Mouse (Mus musculus) stomach, embryonic 14.5 days (tissue): ENCODE results near the gene Fam222a. TPM values are rescaled to one million over a fixed set of nuclear protein-coding genes. Genes with fewer than 3 reads are reported as not detected.

Experiments
- ATAC-seq: fragments of 200-750 bp; cut with Nextera tagmentation; 2 replicates; pipeline ENCODE4 v1.8.0; 2017; ENCODE audit warnings: low read depth, moderate TSS enrichment; ENCODE audit not compliant: insufficient number of reproducible peaks, insufficient read depth, low FRiP score
- H3K27ac ChIP-seq: fragments of 300-500 bp; sonication (generic); 2 replicates; pipeline ENCODE4 v1.5.1; 2014; ENCODE audit warnings: mild to moderate bottlenecking, low read length, moderate library complexity, mixed read lengths
- H3K27me3 ChIP-seq: fragments of 300-500 bp; sonication (generic); 2 replicates; pipeline ENCODE4 v1.6.1; 2014; ENCODE audit warnings: low read length, control low read depth, mixed read lengths; ENCODE audit not compliant: control insufficient read depth, insufficient read depth
- H3K36me3 ChIP-seq: fragments of 300-500 bp; sonication (generic); 2 replicates; pipeline ENCODE4 v1.6.1; 2014; ENCODE audit warnings: mild to moderate bottlenecking, control low read depth, low read length, moderate library complexity, mixed read lengths; ENCODE audit not compliant: control insufficient read depth, insufficient read depth
- H3K4me1 ChIP-seq: fragments of 300-500 bp; sonication (generic); 2 replicates; pipeline ENCODE4 v1.6.1; 2014; ENCODE audit warnings: low read length, control low read depth, mixed read lengths; ENCODE audit not compliant: control insufficient read depth, insufficient read depth
- H3K4me2 ChIP-seq: fragments of 300-500 bp; sonication (generic); replicated peaks from 2 replicates; pipeline ENCODE4 v1.6.1; 2014; ENCODE audit warnings: low read depth, low read length, control low read depth
- H3K4me3 ChIP-seq: fragments of 300-500 bp; sonication (generic); 2 replicates; pipeline ENCODE4 v1.5.1; 2014; ENCODE audit warnings: low read depth, low read length, control low read depth
- H3K9ac ChIP-seq: fragments of 300-500 bp; sonication (generic); replicated peaks from 2 replicates; pipeline ENCODE4 v1.6.1; 2014; ENCODE audit warnings: low read depth, mild to moderate bottlenecking, control low read depth, low read length, moderate library complexity, mixed read lengths
- H3K9me3 ChIP-seq: fragments of 300-500 bp; sonication (generic); 2 replicates; pipeline ENCODE4 v1.6.1; 2016; ENCODE audit warnings: low read depth, low read length, control low read depth; ENCODE audit not compliant: control insufficient read depth
- WGBS: fragments of 180-500 bp; shearing (Covaris S2); extraction: QIAGEN DNeasy Blood & Tissue Kit; methylation state at CpG from one replicate; pipeline ENCODE4 v1.1.7; 2014; 5-methylcytosine and 5-hydroxymethylcytosine counted together
- polyA plus RNA-seq: library from polyadenylated mRNA; unstranded; fragments of >200 nt; fragmentation: Nextera tagmentation; extraction: Ambion mirVana; gene quantifications from 2 replicates; pipeline ENCODE4 v1.2.1, GENCODE M21; 2014

The Fam222a gene
- polyA plus RNA-seq, 1 experiment from 2014 or later, result 2.9 TPM

DNA sequence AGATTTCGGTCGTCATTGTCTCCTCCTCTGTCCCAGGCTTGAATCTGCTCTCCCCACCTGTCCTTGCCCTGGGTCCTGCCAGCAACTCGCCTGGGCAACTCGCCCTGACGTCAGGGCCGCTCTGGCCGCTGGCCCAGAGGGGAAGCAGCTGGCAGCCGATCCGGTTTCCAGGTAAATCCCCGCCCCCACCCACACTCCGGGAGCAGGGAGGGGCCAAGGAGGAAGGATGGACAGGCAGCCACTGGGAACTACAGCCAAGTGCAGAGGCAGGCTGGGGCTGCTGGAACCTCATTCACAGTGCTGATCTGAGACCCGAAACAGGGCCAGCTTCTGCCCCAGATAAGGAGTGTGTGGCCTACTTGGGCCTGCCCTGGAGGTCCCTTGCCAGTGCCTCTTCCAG lies 2.5 kb upstream of the Fam222a start:
- Histone ChIP-seq H3K9ac (no peak overlapping the region), H3K4me1 (peaks cover 28% of the 10 kb centered on the region; the same call in 1 of the 2 replicates), H3K27ac (no peak overlapping the region), H3K4me3 (no peak overlapping the region), H3K36me3 (no peaks in the 10 kb centered on the region), H3K4me2 (0 out of 2 replicates have a peak overlapping the region, but pooled peaks have one; percentile 18), H3K27me3 (no peaks in the 10 kb centered on the region), H3K9me3 (no peaks in the 10 kb centered on the region; the same call in 1 of the 2 replicates)
- no peak for ATAC-seq
- WGBS, result 11% methylated on average over 12 of the region's 12 CpGs

DNA sequence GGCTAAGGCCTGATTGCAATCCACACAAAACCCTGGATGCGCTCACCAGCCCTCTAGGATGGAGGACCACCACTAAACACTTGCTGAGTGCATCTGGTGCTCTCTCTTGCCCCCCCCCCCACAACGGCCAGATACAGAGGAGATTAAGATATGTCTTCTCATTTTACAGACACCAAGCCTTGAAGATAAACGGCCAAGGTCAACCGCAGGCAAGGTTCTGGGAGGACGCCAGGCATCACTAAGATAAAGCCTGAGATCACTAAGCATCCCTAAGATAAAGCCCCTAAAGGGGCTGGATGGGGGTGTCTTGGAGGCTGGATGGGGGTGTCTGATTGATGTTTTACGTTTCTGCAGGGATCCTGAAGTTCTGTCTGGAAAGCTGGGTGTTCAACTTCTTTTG lies 2.1 kb upstream of the Fam222a start:
- no peaks in the 10 kb centered on the region; the same call in 1 of the 2 replicates for H3K9me3 ChIP-seq
- 48% methylated on average over 6 of the region's 6 CpGs for WGBS
- H3K27me3 ChIP-seq, result no peaks in the 10 kb centered on the region
- no peak overlapping the region for H3K4me2 ChIP-seq
- H3K4me1 ChIP-seq, result peaks cover 27% of the 10 kb centered on the region; the same call in 1 of the 2 replicates
- H3K27ac ChIP-seq, result no peak overlapping the region
- H3K4me3 ChIP-seq, result no peak overlapping the region
- H3K36me3 ChIP-seq, result no peaks in the 10 kb centered on the region
- no peak overlapping the region for H3K9ac ChIP-seq
- no peak for ATAC-seq

- 0 out of 2 replicates have a peak overlapping the region, but pooled peaks have one; percentile 70 for H3K4me3 ChIP-seq
- H3K9ac ChIP-seq, result no peak overlapping the region
- ATAC-seq, result no peak
- H3K9me3 ChIP-seq, result no peaks in the 10 kb centered on the region; the same call in 1 of the 2 replicates
- H3K4me2 ChIP-seq, result no peak overlapping the region
- 80% methylated on average over 10 of the region's 10 CpGs for WGBS
- H3K4me1 ChIP-seq, result peaks cover 33% of the 10 kb centered on the region; the same call in 1 of the 2 replicates
- no peaks in the 10 kb centered on the region for H3K36me3 ChIP-seq
- H3K27ac ChIP-seq, result no peak overlapping the region
- H3K27me3 ChIP-seq, result no peaks in the 10 kb centered on the region
These were observed 1.4 kb upstream of the Fam222a start for GRCm38 (mm10) chr5:114566461-114566860.

DNA sequence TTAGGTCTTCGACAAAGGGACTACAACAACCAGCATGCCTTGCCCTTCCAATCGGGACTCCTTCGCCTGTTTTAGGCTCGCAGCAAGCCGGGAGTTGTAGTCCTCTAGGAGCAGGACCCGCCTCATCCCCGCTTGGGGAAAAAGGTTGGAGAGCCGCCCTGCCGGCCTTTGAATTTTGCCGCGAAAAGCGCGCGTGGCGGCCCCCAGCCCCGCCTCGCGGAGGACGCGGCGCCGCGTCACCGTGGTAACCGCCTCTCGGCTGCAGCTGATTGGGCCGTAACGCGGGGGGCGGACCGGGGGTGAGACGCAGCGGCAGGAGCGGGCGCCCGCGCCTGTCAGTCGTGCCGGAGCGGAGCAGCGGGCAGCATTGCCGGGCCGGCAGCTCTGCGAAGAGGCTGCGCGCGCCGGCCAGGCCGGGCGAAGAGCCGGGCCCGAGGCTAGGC lies 720 bp upstream of the Fam222a start:
- Histone ChIP-seq H3K9ac (peak overlapping the region; percentile 43; the same call in 1 of the 2 replicates), H3K4me2 (peak overlapping the region; percentile 88), H3K36me3 (no peaks in the 10 kb centered on the region), H3K4me1 (peaks cover 33% of the 10 kb centered on the region; the same call in 1 of the 2 replicates), H3K4me3 (peak overlapping the region; percentile 70), H3K27me3 (no peaks in the 10 kb centered on the region), H3K9me3 (no peaks in the 10 kb centered on the region; the same call in 1 of the 2 replicates), H3K27ac (peak overlapping the region; percentile 77)
- ATAC-seq, result peak; percentile 90
- under 1% methylated on average over 51 of the region's 52 CpGs for WGBS

- 0 out of 2 replicates have a peak overlapping the region, but pooled peaks have one; percentile 14 for H3K9ac ChIP-seq
- 24% methylated on average over 5 of the region's 5 CpGs for WGBS
These were observed 1.0 kb downstream of the Fam222a start for GRCm38 (mm10) chr5:114568818-114569217.

DNA sequence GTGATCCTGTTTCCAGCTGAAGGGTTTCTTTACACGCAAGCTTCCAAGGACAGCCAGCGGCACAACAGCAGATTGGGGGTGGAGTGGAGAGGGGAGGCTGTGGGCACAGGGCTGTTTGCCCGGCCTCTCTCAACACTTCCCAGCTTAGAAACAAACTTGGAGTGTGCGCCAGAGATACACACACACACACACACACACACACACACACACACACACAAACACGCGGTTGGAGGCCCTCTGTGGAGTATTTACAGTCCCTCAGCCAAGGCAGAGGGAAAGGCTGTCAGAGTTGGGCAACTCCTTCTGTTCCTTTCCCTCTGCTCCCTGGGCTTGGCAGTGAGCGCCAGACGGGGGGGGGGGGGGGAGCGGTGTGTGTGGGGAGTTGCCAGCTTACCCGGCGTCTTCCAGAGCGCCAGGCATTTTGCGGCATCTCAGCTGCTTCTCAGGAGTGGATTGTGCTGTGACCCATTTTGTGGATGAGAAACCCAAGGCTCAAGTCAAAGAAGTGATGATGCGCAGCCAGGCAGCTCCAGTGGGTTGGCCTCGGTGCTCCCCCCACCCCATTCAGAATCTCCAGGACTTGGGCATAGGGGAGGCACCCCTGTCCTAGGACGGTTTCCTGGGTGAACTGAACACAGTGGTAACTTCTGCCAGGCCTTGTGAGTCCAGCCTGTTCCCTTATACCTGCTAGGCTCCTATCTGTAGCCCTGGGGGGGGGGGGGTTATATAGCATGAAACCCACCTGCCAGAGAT lies 2.3 kb downstream of the Fam222a start:
- H3K27ac ChIP-seq, result no peak overlapping the region
- H3K4me2 ChIP-seq, result peak overlapping the region; percentile 88
- peak overlapping the region; percentile 70 for H3K4me3 ChIP-seq
- no peak for ATAC-seq
- no peaks in the 10 kb centered on the region for H3K9me3 ChIP-seq
- H3K9ac ChIP-seq, result no peak overlapping the region
- no peaks in the 10 kb centered on the region for H3K27me3 ChIP-seq
- WGBS, result 41% methylated on average over 12 of the region's 16 CpGs
- no peaks in the 10 kb centered on the region for H3K36me3 ChIP-seq
- H3K4me1 ChIP-seq, result peaks cover 54% of the 10 kb centered on the region; the same call in 1 of the 2 replicates

More at GRCm38 (mm10) chr5:114568818-114569217, 1.0 kb downstream of the Fam222a start:
- no peaks in the 10 kb centered on the region for H3K9me3 ChIP-seq
- H3K4me2 ChIP-seq, result peak overlapping the region; percentile 88
- no peaks in the 10 kb centered on the region for H3K36me3 ChIP-seq
- H3K27me3 ChIP-seq, result no peaks in the 10 kb centered on the region
- H3K4me1 ChIP-seq, result peaks cover 42% of the 10 kb centered on the region; the same call in 1 of the 2 replicates
- ATAC-seq, result no peak
- H3K4me3 ChIP-seq, result peak overlapping the region; percentile 70
- no peak overlapping the region for H3K27ac ChIP-seq

- WGBS, result 9% methylated on average over 14 of the region's 14 CpGs
- Histone ChIP-seq H3K27me3 (no peaks in the 10 kb centered on the region), H3K4me3 (peak overlapping the region; percentile 27), H3K9ac (no peak overlapping the region), H3K27ac (no peak overlapping the region), H3K4me2 (peak overlapping the region; percentile 58), H3K36me3 (no peaks in the 10 kb centered on the region), H3K9me3 (no peaks in the 10 kb centered on the region), H3K4me1 (peaks cover 48% of the 10 kb centered on the region; the same call in 1 of the 2 replicates)
- no peak for ATAC-seq
These were observed 3.1 kb downstream of the Fam222a start for GRCm38 (mm10) chr5:114570791-114571450.

DNA sequence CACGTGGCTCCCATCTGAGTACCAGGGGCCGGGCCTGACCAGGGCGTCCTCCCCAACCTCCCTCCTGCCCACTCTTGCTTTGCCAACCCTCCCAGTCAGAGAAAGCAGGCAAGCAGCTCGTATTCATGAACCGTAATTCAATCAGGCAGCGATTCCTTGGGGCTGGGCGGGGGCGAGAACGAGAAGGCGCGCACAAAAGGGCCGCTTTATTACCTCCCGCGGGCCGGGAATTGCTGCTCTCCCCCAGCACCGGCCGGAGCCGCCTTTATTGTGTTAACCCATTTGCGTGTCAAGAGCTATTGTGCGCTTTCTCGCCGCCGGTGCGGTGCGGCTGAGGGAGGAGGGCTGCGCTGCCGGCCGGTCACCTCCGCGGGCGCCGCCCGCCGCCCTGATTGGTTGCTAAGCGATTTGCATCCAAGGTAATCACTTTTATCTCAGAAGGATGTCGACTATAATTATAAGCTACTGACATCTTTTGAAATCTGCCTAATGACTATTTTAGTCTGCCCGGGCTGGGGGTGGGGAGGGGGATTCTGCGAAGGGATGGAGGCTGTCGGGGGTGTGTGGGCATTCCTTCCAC lies 3.7 kb downstream of the Fam222a start:
- WGBS, result 2% methylated on average over 39 of the region's 39 CpGs
- Histone ChIP-seq H3K27ac (no peak overlapping the region), H3K4me2 (peak overlapping the region; percentile 58), H3K27me3 (no peaks in the 10 kb centered on the region), H3K4me1 (peaks cover 48% of the 10 kb centered on the region; the same call in 1 of the 2 replicates), H3K36me3 (no peaks in the 10 kb centered on the region), H3K9ac (no peak overlapping the region), H3K9me3 (no peaks in the 10 kb centered on the region), H3K4me3 (peak overlapping the region; percentile 27)
- no peak for ATAC-seq
